Mouse (Mus musculus): ENCODE measurements around the gene Tcf12.

DNA sequence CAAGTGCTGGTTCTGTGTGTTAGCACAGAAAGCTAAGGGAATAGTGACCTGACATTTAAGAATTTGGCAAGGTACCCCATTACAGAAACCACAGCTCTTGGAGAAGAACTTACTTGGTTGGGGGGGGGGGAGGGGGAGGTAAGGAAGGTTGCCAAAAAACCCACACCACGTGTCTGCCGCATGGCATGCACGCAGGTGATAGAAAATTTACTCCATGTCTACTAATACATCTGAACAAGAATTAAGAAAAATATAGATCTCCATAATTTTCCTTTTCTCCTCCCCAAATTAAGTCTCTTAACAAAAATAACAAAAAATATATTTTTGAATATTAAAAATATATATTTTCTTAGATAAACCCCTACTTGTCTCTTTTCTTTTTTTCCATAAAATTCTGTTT, 75.4 kb downstream of the Tcf12 start:
- TF ChIP-seq CTCF (IDR thresholded peaks at IDR 0.05; ENCODE audit: low read depth) (no peak), EP300 (IDR thresholded peaks at IDR 0.05; ENCODE audit: low read depth) (no peak)
